Mouse (Mus musculus) G1E (cell line): ENCODE data around the gene Tmem129. TPM values are rescaled to one million over a fixed set of nuclear protein-coding genes. Genes with fewer than 3 reads are reported as not detected.

Experiments
- ATAC-seq: 2 replicates; pipeline ENCODE4 v1.8.0; 2016; ENCODE audit warnings: mild to moderate bottlenecking; ENCODE audit not compliant: insufficient number of reproducible peaks, poor library complexity, low FRiP score, severe bottlenecking; ENCODE audit errors: extremely low read depth
- DNase-seq: peaks from one replicate; pipeline ENCODE4 v3.0.0; 2012; ENCODE audit warnings: low spot score
- H3K27me3 ChIP-seq: 2 replicates; pipeline ENCODE4 v1.6.1; 2012; ENCODE audit warnings: mild to moderate bottlenecking, low read length, inconsistent platforms; ENCODE audit not compliant: insufficient read depth
- H3K36me3 ChIP-seq: replicated peaks from 2 replicates; pipeline ENCODE3; 2012; ENCODE audit warnings: mild to moderate bottlenecking, inconsistent platforms
- H3K4me1 ChIP-seq: 2 replicates; pipeline ENCODE4 v1.6.1; 2012; ENCODE audit warnings: low read depth, low read length, inconsistent platforms, mixed read lengths; ENCODE audit not compliant: insufficient read depth
- H3K4me3 ChIP-seq: 2 replicates; pipeline ENCODE4 v1.5.1; 2012; ENCODE audit warnings: low read depth, mild to moderate bottlenecking, inconsistent platforms, low read length, moderate library complexity, mixed read lengths
- H3K9me3 ChIP-seq: replicated peaks from 2 replicates; pipeline ENCODE4 v1.6.1; 2012; ENCODE audit warnings: inconsistent platforms
- CTCF ChIP-seq: IDR thresholded peaks from 2 replicates; pipeline ENCODE4 v1.5.1; 2012; ENCODE audit warnings: low read depth, low read length, inconsistent platforms, mixed read lengths
- GATA1 ChIP-seq: IDR thresholded peaks from 2 replicates; pipeline ENCODE4 v1.6.1; 2012; ENCODE audit warnings: borderline replicate concordance, low read length, inconsistent platforms, mixed read lengths
- GATA2 ChIP-seq: IDR thresholded peaks from 2 replicates; pipeline ENCODE4 v1.6.1; 2012; ENCODE audit warnings: low read depth, low read length, inconsistent platforms, borderline replicate concordance
- POLR2AphosphoS5 ChIP-seq: IDR thresholded peaks from 2 replicates; pipeline ENCODE4 v1.6.1; 2012; ENCODE audit warnings: low read depth, low read length, inconsistent platforms; ENCODE audit not compliant: insufficient replicate concordance
- TAL1 ChIP-seq: conservative IDR thresholded peaks from 2 replicates; pipeline ENCODE4 v1.6.1; 2012; ENCODE audit warnings: low read depth, low read length, inconsistent platforms, mixed read lengths
- polyA plus RNA-seq: library from polyadenylated mRNA; stranded (reverse); fragments of >175 nt; gene quantifications from 2 replicates; pipeline ENCODE4 v1.2.3, GENCODE M21; 2012
- total RNA-seq, 2 experiments: library from RNA; stranded (forward) in 1 of 2; stranded (reverse) in 1 of 2; fragments of 200-1000 nt in 1 of 2; fragments of >200 nt in 1 of 2; fragmentation: Nextera tagmentation in 1 of 2; gene quantifications; 2 replicates each; pipeline ENCODE4 v1.2.3; 2014 to 2017

Gene Tmem129
- total and polyA plus RNA-seq, 3 experiments, result 13.7 to 29.2 (median 22.3) TPM

DNA sequence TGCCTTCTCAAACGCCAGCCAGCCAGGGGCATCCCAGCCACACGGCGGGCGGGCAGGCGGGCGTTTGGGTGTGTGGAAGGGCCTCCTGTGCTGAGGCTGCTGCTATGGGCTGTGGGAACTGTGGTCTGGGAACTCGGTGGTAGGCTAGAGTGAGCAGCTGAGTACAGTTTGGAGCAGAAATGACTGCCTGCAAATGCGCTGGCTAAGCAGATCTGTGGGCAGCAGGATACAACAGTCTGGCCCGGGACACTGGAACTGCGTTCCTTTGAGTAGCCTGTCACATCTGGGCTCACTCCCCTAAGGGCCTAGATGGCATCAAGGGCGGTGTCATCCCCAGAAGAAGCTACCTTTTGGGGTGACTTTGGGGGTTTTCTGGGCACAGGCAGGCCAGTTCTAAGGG lies 43.6 kb upstream of the Tmem129 start:
- H3K4me3 ChIP-seq, result no peak overlapping the region
- no peak for DNase-seq
- H3K9me3 ChIP-seq, result no peaks in the 10 kb centered on the region
- no peaks in the 10 kb centered on the region for H3K4me1 ChIP-seq
- H3K27me3 ChIP-seq, result peaks cover 80% of the 10 kb centered on the region
- no peaks in the 10 kb centered on the region for H3K36me3 ChIP-seq
- no peak for ATAC-seq
- TF ChIP-seq GATA2, result no peak
- TF ChIP-seq TAL1, result no peak
- TF ChIP-seq POLR2AphosphoS5, result no peak
- no peak for TF ChIP-seq GATA1
- TF ChIP-seq CTCF, result no peak

GRCm38 (mm10) chr5:33700010-33700409 lies 41.8 kb upstream of the Tmem129 start:
- Histone ChIP-seq H3K36me3 (no peaks in the 10 kb centered on the region), H3K4me3 (no peak overlapping the region), H3K4me1 (peaks cover under 1% of the 10 kb centered on the region), H3K9me3 (no peaks in the 10 kb centered on the region), H3K27me3 (peaks cover 79% of the 10 kb centered on the region)
- DNase-seq (no peak), ATAC-seq (no peak)
- TF ChIP-seq GATA2 (no peak), TAL1 (no peak), CTCF (no peak), GATA1 (no peak), POLR2AphosphoS5 (no peak)

GRCm38 (mm10) chr5:33698669-33699068 lies 40.5 kb upstream of the Tmem129 start:
- ATAC-seq (no peak), DNase-seq (no peak)
- Histone ChIP-seq H3K4me3 (no peak overlapping the region), H3K36me3 (no peaks in the 10 kb centered on the region), H3K27me3 (peaks cover 82% of the 10 kb centered on the region), H3K9me3 (no peaks in the 10 kb centered on the region), H3K4me1 (peaks cover 2% of the 10 kb centered on the region)
- TF ChIP-seq GATA2 (no peak), TAL1 (no peak), GATA1 (no peak), CTCF (no peak), POLR2AphosphoS5 (no peak)

- no peak for ATAC-seq
- H3K27me3 ChIP-seq, result peaks cover 86% of the 10 kb centered on the region
Observed at GRCm38 (mm10) chr5:33697947-33698512, 39.8 kb upstream of the Tmem129 start.

GRCm38 (mm10) chr5:33697534-33697933 lies 39.3 kb upstream of the Tmem129 start:
- DNase-seq (no peak), ATAC-seq (no peak)
- no peak overlapping the region for H3K4me3 ChIP-seq
- H3K36me3 ChIP-seq, result no peaks in the 10 kb centered on the region
- H3K4me1 ChIP-seq, result peaks cover 2% of the 10 kb centered on the region
- H3K9me3 ChIP-seq, result no peaks in the 10 kb centered on the region
- TF ChIP-seq CTCF (no peak), GATA1 (no peak), GATA2 (no peak), POLR2AphosphoS5 (no peak), TAL1 (no peak)
- H3K27me3 ChIP-seq, result peaks cover 86% of the 10 kb centered on the region

More at GRCm38 (mm10) chr5:33697947-33698512, 39.8 kb upstream of the Tmem129 start:
- no peak for DNase-seq
- H3K9me3 ChIP-seq, result no peaks in the 10 kb centered on the region
- no peaks in the 10 kb centered on the region for H3K36me3 ChIP-seq
- H3K4me3 ChIP-seq, result no peak overlapping the region
- TF ChIP-seq GATA2 (no peak), GATA1 (no peak), CTCF (no peak), POLR2AphosphoS5 (no peak), TAL1 (no peak)
- H3K4me1 ChIP-seq, result peaks cover 2% of the 10 kb centered on the region

DNA sequence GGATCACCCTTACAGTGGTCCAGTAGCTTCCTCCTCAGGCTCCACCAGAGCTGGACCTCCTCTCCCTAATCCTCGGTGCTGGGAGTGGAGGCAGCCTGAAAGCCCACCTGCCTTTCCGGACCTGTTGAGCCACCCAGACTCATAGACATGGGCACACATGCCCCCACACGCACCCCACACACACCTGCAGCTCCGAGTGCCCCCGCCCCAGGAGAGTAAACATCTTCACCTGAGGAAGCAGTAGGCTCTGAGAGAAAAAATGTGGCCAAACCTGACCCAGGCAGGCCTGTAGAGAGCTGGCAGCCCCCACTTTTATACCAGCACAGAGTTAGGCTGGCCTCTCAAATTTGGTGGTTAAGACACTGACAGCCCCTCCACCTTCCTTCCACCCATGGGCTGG lies 38.2 kb upstream of the Tmem129 start:
- peaks cover 84% of the 10 kb centered on the region for H3K27me3 ChIP-seq
- DNase-seq, result no peak
- TF ChIP-seq GATA1 (no peak), GATA2 (no peak), CTCF (no peak), POLR2AphosphoS5 (no peak), TAL1 (no peak)

More for the DNA sequence above, 38.2 kb upstream of the Tmem129 start:
- H3K36me3 ChIP-seq, result no peaks in the 10 kb centered on the region
- no peaks in the 10 kb centered on the region for H3K9me3 ChIP-seq
- peaks cover 2% of the 10 kb centered on the region for H3K4me1 ChIP-seq
- H3K4me3 ChIP-seq, result no peak overlapping the region
- no peak for ATAC-seq
